Mouse (Mus musculus): ENCODE results near the gene Ksr1.

DNA sequence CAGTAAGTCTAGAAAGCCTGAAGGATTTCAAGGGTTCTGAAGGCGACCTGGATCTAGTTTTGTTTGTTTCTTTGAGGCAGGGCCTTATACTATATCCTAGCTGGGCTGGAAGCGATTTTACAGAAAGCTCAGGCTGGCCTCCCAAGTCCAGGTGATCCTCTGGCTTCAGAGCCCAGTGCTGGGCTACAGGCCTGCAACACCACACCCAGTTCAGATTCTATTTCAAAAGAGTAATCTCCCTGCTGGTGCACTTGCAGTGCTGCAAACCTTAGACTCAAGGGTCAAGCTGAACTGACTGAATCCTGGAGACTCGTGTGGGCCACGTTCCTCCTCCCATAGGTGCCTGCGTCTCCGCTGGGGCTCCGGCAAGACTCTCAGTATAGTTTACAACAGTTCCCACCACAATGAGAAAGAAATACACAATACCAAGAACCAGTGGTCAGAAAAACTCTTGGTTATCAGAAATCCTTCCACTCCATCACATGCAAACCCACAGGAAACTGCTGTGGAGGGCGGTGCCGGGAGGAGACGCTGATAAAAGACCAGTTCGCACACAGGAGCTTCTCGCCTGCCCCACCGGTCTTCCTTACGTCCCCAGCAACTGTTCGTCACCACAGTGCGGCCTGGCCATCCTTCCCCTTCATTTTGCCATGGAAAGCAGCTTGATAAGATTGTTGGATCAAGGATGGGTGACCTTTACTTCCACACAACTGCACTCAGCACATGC, 95.3 kb downstream of the Ksr1 start:
- TF ChIP-seq CTCF (IDR thresholded peaks at IDR 0.05; ENCODE audit: low read depth) (no peak; the same call in 1 of the 2 replicates), EP300 (IDR thresholded peaks at IDR 0.05; ENCODE audit: low read depth) (no peak)

All from liver, embryonic 14.5 days (tissue).